Mouse (Mus musculus) right cerebral cortex, adult 18-20 months (tissue): Measurements from ENCODE around the gene Gstp3.
"Not testable (repeated sequence)": the region's sequence is repeated elsewhere in the genome, so short reads cannot be mapped to it uniquely, and the experiment has no call there.

ENCODE experiments used
- DNase-seq: peaks from one replicate; pipeline ENCODE4 v3.0.0; 2022; ENCODE audit warnings: mixed read lengths

Gene Gstp3

GRCm38 (mm10) chr19:4089128-4089527, 29.8 kb upstream of the Gstp3 start:
- no peak for DNase-seq

GRCm38 (mm10) chr19:4088146-4088545, 28.8 kb upstream of the Gstp3 start:
- no peak for DNase-seq

GRCm38 (mm10) chr19:4087090-4087489, 27.7 kb upstream of the Gstp3 start:
- DNase-seq, result no peak

- no peak for DNase-seq
These were observed 26.8 kb upstream of the Gstp3 start for GRCm38 (mm10) chr19:4086156-4086555.

GRCm38 (mm10) chr19:4084984-4085383, 25.6 kb upstream of the Gstp3 start:
- no peak for DNase-seq

- DNase-seq, result no peak
These were observed 24.5 kb upstream of the Gstp3 start for GRCm38 (mm10) chr19:4083826-4084225.

- no peak for DNase-seq
These were observed 23.9 kb upstream of the Gstp3 start for GRCm38 (mm10) chr19:4083316-4083715.

GRCm38 (mm10) chr19:4082219-4082965, 23.0 kb upstream of the Gstp3 start:
- DNase-seq, result no peak

- DNase-seq, result no peak
These were observed 22.0 kb upstream of the Gstp3 start, which contains the start of gene Cabp2 for GRCm38 (mm10) chr19:4081394-4081793. Gene Cabp2 (plus strand): TSS chr19:4081578.

- no peak for DNase-seq
These were observed 21.2 kb upstream of the Gstp3 start for GRCm38 (mm10) chr19:4080511-4081009.

GRCm38 (mm10) chr19:4079594-4079993, 20.2 kb upstream of the Gstp3 start:
- DNase-seq, result no peak

- DNase-seq, result no peak
These were observed 16.2 kb upstream of the Gstp3 start for GRCm38 (mm10) chr19:4075531-4075930.

GRCm38 (mm10) chr19:4072706-4073424, 13.5 kb upstream of the Gstp3 start:
- no peak for DNase-seq

GRCm38 (mm10) chr19:4071406-4071805, 12.0 kb upstream of the Gstp3 start:
- DNase-seq, result no peak

- DNase-seq, result no peak
These were observed 11.4 kb upstream of the Gstp3 start for GRCm38 (mm10) chr19:4070756-4071155.

- DNase-seq, result no peak
These were observed 10.9 kb upstream of the Gstp3 start for GRCm38 (mm10) chr19:4070311-4070710.

GRCm38 (mm10) chr19:4068717-4069410, 9.5 kb upstream of the Gstp3 start:
- DNase-seq, result no peak

GRCm38 (mm10) chr19:4068242-4068641, 8.9 kb upstream of the Gstp3 start:
- not testable (repeated sequence) for DNase-seq

- no peak for DNase-seq
These were observed 7.5 kb upstream of the Gstp3 start for GRCm38 (mm10) chr19:4066877-4067276.

- no peak for DNase-seq
These were observed 6.9 kb upstream of the Gstp3 start for GRCm38 (mm10) chr19:4066280-4066679.

GRCm38 (mm10) chr19:4064501-4064900, 5.1 kb upstream of the Gstp3 start:
- not testable (repeated sequence) for DNase-seq

- DNase-seq, result not testable (repeated sequence)
These were observed 4.0 kb upstream of the Gstp3 start for GRCm38 (mm10) chr19:4063357-4063756.

GRCm38 (mm10) chr19:4060899-4061465, 1.6 kb upstream of the Gstp3 start:
- no peak for DNase-seq
